15 mouse cellular contexts compared by ENCODE assay signal in the genomic region with DNA sequence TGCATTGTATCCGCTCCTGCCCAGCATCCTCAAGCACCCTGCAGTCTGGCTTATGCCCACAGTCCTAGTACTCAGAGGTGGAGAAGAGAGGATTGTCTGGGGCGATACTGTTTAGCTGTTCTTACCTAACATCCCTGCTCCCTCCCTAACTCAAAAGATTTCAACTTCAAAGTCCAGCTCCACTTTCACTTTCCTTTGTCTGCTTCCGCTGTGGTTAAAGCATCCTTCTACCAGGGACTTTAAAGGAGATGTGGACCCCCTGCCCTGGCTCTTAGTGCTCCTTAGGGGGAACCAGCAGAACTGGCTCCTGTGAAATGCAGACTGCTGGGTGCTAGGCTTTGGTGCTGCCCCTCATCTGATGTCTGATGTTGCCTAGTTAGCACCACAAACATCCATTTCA.
DNase-seq lines count a peak whose midpoint lies in the region; ATAC-seq and TF ChIP-seq lines count a peak whose summit lies in the region.
"Had no signal": no experiment of that assay in that cellular context is flagged by ENCODE, and none has a peak within 500 bp of the region (broad histone marks: within the 10 kb centered on the region; RNA-seq: fewer than 3 reads in every experiment).

No protein-coding gene starts in this region.

- H3K4me2 ChIP-seq in liver, postnatal 0 days (ENCODE audit: low read depth, low read length): peak overlapping the region; percentile 34
- H3K4me2 ChIP-seq in liver, embryonic 12.5 days: no peak overlapping the region
- H3K4me2 ChIP-seq in midbrain, postnatal 0 days (ENCODE audit: low read depth, low read length, poor library complexity, severe bottlenecking): no peak overlapping the region
- H3K4me2 ChIP-seq: embryonic facial prominence, embryonic 12.5 days; limb, embryonic 15.5 days; midbrain, embryonic 13.5 days had no signal

- H3K9me3 ChIP-seq in liver, postnatal 0 days (ENCODE audit: low read length): no peaks in the 10 kb centered on the region
- H3K9me3 ChIP-seq in liver, embryonic 12.5 days (replicated peaks): no peaks in the 10 kb centered on the region
- no peaks in the 10 kb centered on the region for H3K9me3 ChIP-seq in midbrain, postnatal 0 days (ENCODE audit: low read length)
- H3K9me3 ChIP-seq: embryonic facial prominence, embryonic 12.5 days; hindbrain, embryonic 10.5 days; limb, embryonic 15.5 days; midbrain, embryonic 13.5 days had no signal

- no peak for DNase-seq in liver, postnatal 0 days
- peak; percentile 31 to 50 for DNase-seq in CD8-positive naive resting alpha-beta T cell, adult 2 months (ENCODE audit: low read depth in 2 of 2, low spot score in 2 of 2)
- peak; percentile 53 for DNase-seq in splenic B cell, adult 2 months (ENCODE audit: low read depth, low spot score)
- no peak for DNase-seq in urinary bladder, postnatal 25 days (ENCODE audit: low spot score)
- no peak for DNase-seq in ovary, postnatal 36 days (ENCODE audit: low spot score)
- no peak for DNase-seq in midbrain, postnatal 0 days (ENCODE audit: low spot score)
- DNase-seq: cerebellum, postnatal 36 days; lung, postnatal 10 days; right cerebral cortex, postnatal 25 days had no signal

- no peaks in the 10 kb centered on the region for H3K27me3 ChIP-seq in liver, postnatal 0 days (ENCODE audit: insufficient read depth, low read length)
- no peaks in the 10 kb centered on the region for H3K27me3 ChIP-seq in liver, embryonic 12.5 days (replicated peaks)
- H3K27me3 ChIP-seq in splenic B cell, adult 2 months (ENCODE audit: control insufficient read depth, insufficient read depth, low read length, poor library complexity, severe bottlenecking): no peaks in the 10 kb centered on the region
- no peaks in the 10 kb centered on the region for H3K27me3 ChIP-seq in midbrain, postnatal 0 days (ENCODE audit: insufficient read depth, low read length)
- H3K27me3 ChIP-seq: embryonic facial prominence, embryonic 12.5 days; limb, embryonic 15.5 days; midbrain, embryonic 13.5 days had no signal

- H3K4me1 ChIP-seq in liver, postnatal 0 days (ENCODE audit: insufficient read depth): peaks cover 7% of the 10 kb centered on the region
- H3K4me1 ChIP-seq in liver, embryonic 12.5 days: no peaks in the 10 kb centered on the region; the same call in 1 of the 2 replicates
- no peaks in the 10 kb centered on the region for H3K4me1 ChIP-seq in midbrain, postnatal 0 days (ENCODE audit: insufficient read depth, low read length)
- H3K4me1 ChIP-seq: embryonic facial prominence, embryonic 12.5 days; limb, embryonic 15.5 days; midbrain, embryonic 13.5 days had no signal

- H3K36me3 ChIP-seq in liver, postnatal 0 days (replicated peaks; ENCODE audit: insufficient read depth, low read length): no peaks in the 10 kb centered on the region
- 0 out of 2 replicates have a peak, but pooled peaks cover 5% of the 10 kb centered on the region for H3K36me3 ChIP-seq in liver, embryonic 12.5 days
- H3K36me3 ChIP-seq in splenic B cell, adult 2 months (ENCODE audit: control insufficient read depth, insufficient read depth, low read length, poor library complexity, severe bottlenecking): no peaks in the 10 kb centered on the region
- no peaks in the 10 kb centered on the region for H3K36me3 ChIP-seq in midbrain, postnatal 0 days (ENCODE audit: insufficient read depth, low read length)
- H3K36me3 ChIP-seq: embryonic facial prominence, embryonic 12.5 days; limb, embryonic 15.5 days had no signal

- H3K4me3 ChIP-seq in liver, postnatal 0 days (ENCODE audit: low read depth, low read length): no peak overlapping the region
- no peak overlapping the region for H3K4me3 ChIP-seq in liver, embryonic 12.5 days
- no peak overlapping the region for H3K4me3 ChIP-seq in midbrain, postnatal 0 days (ENCODE audit: low read depth, low read length)
- H3K4me3 ChIP-seq: embryonic facial prominence, embryonic 12.5 days; hindbrain, embryonic 10.5 days; limb, embryonic 15.5 days; midbrain, embryonic 13.5 days had no signal

- TF ChIP-seq EP300 in liver, postnatal 0 days (IDR thresholded peaks at IDR 0.05; ENCODE audit: low read depth): no peak

- H3K9ac ChIP-seq in liver, postnatal 0 days (replicated peaks): peak overlapping the region; percentile 26; the same call in 1 of the 2 replicates
- no peak overlapping the region for H3K9ac ChIP-seq in liver, embryonic 12.5 days
- no peak overlapping the region for H3K9ac ChIP-seq in midbrain, postnatal 0 days (replicated peaks; ENCODE audit: low read length, poor library complexity, severe bottlenecking)
- H3K9ac ChIP-seq: embryonic facial prominence, embryonic 12.5 days; limb, embryonic 15.5 days; midbrain, embryonic 13.5 days had no signal

- no peak overlapping the region for H3K27ac ChIP-seq in liver, postnatal 0 days (ENCODE audit: low read depth)
- no peak overlapping the region for H3K27ac ChIP-seq in liver, embryonic 12.5 days
- no peak overlapping the region for H3K27ac ChIP-seq in midbrain, postnatal 0 days (ENCODE audit: low read depth, low read length)
- H3K27ac ChIP-seq: embryonic facial prominence, embryonic 12.5 days; hindbrain, embryonic 10.5 days; limb, embryonic 15.5 days; midbrain, embryonic 13.5 days had no signal

- 40% methylated on average over 3 of the region's 3 CpGs for WGBS in liver, postnatal 0 days (ENCODE audit: insufficient replicate concordance)
- WGBS in liver, embryonic 12.5 days (ENCODE audit: insufficient replicate concordance): 52% methylated on average over 3 of the region's 3 CpGs
- 56% methylated on average over 3 of the region's 3 CpGs for WGBS in midbrain, postnatal 0 days

- TF ChIP-seq CTCF in liver, postnatal 0 days (IDR thresholded peaks at IDR 0.05; ENCODE audit: low read depth): no peak
- TF ChIP-seq CTCF in midbrain, postnatal 0 days (IDR thresholded peaks at IDR 0.05): no peak

- no peak for ATAC-seq in liver, postnatal 0 days
- no peak for ATAC-seq in liver, embryonic 12.5 days
- peak; percentile 95 for ATAC-seq in inflammation-experienced regulatory T-cells, adult 6 months
- ATAC-seq in midbrain, postnatal 0 days (ENCODE audit: low FRiP score): no peak
- ATAC-seq: midbrain, embryonic 13.5 days had no signal

Comparison
In these comparisons a context has a peak if more than half of its experiments do, and no peak if none do; other contexts are left out.
1. DNase-seq: peak in CD8-positive naive resting alpha-beta T cell, adult 2 months (2 of 2) and splenic B cell, adult 2 months (single experiment); none in liver, postnatal 0 days (single experiment), urinary bladder, postnatal 25 days (single experiment), ovary, postnatal 36 days (single experiment) and midbrain, postnatal 0 days (single experiment).